In genomic region chr4:129129387-129129786, GRCm38 (mm10) we compare ENCODE assay signal across 25 mouse cellular contexts. TPM values are rescaled to one million over a fixed set of nuclear protein-coding genes. Genes with fewer than 3 reads are reported as not detected.
DNase-seq lines count a peak whose midpoint lies in the region; ATAC-seq and TF ChIP-seq lines count a peak whose summit lies in the region.
"Had no signal": no experiment of that assay in that cellular context is flagged by ENCODE, and none has a peak within 500 bp of the region (broad histone marks: within the 10 kb centered on the region; RNA-seq: fewer than 3 reads in every experiment).

No protein-coding gene starts in this region.

- 41% methylated on average over 9 of the region's 9 CpGs for WGBS in intestine, embryonic 15.5 days
- WGBS in intestine, embryonic 16.5 days, result 48% methylated on average over 9 of the region's 9 CpGs
- WGBS in neural tube, embryonic 13.5 days, result 58% methylated on average over 9 of the region's 9 CpGs
- WGBS in neural tube, embryonic 15.5 days, result 68% methylated on average over 8 of the region's 9 CpGs
- WGBS in forebrain, embryonic 14.5 days, result 36% methylated on average over 9 of the region's 9 CpGs

- DNase-seq in MN1 (ENCODE audit: low spot score), result peak; percentile 57
- no peak for DNase-seq in natural killer cell, adult 2 months (ENCODE audit: low spot score in 2 of 2)
- no peak for DNase-seq in forebrain, embryonic 14.5 days (ENCODE audit: low spot score)
- DNase-seq: cerebellum, adult 11 months; layer of hippocampus, adult 9-11 months; liver, embryonic 13.5 days; lung, adult 18-20 months had no signal

- H3K79me2 ChIP-seq in myocyte (ENCODE audit: control insufficient read depth, insufficient read depth), result no peaks in the 10 kb centered on the region

- H3K27ac ChIP-seq in intestine, embryonic 15.5 days, result no peak overlapping the region
- H3K27ac ChIP-seq in intestine, embryonic 16.5 days (ENCODE audit: low read length), result no peak overlapping the region
- H3K27ac ChIP-seq in neural tube, embryonic 13.5 days (replicated peaks), result no peak overlapping the region
- H3K27ac ChIP-seq in neural tube, embryonic 15.5 days (replicated peaks), result no peak overlapping the region
- H3K27ac ChIP-seq in forebrain, embryonic 14.5 days (ENCODE audit: low read depth, low read length), result no peak overlapping the region
- H3K27ac ChIP-seq: limb, embryonic 15.5 days; liver, embryonic 13.5 days; macrophage; midbrain, embryonic 13.5 days; neural tube, embryonic 12.5 days; stomach, embryonic 15.5 days had no signal

- no peak overlapping the region for H3ac ChIP-seq in myocyte (ENCODE audit: control insufficient read depth, insufficient read length)

- H3K4me1 ChIP-seq in intestine, embryonic 15.5 days (replicated peaks), result peaks cover 32% of the 10 kb centered on the region
- peaks cover 24% of the 10 kb centered on the region for H3K4me1 ChIP-seq in intestine, embryonic 16.5 days (ENCODE audit: control insufficient read depth, insufficient read depth, low read length)
- H3K4me1 ChIP-seq in neural tube, embryonic 13.5 days (replicated peaks), result peaks cover 53% of the 10 kb centered on the region
- peaks cover 49% of the 10 kb centered on the region for H3K4me1 ChIP-seq in neural tube, embryonic 15.5 days
- H3K4me1 ChIP-seq in forebrain, embryonic 14.5 days (ENCODE audit: control insufficient read depth, insufficient read depth, low read length), result peaks cover 28% of the 10 kb centered on the region

- no peaks in the 10 kb centered on the region for H3K9me3 ChIP-seq in intestine, embryonic 15.5 days
- no peaks in the 10 kb centered on the region for H3K9me3 ChIP-seq in intestine, embryonic 16.5 days (ENCODE audit: control insufficient read depth, low read length)
- H3K9me3 ChIP-seq in neural tube, embryonic 13.5 days, result no peaks in the 10 kb centered on the region
- no peaks in the 10 kb centered on the region for H3K9me3 ChIP-seq in neural tube, embryonic 15.5 days (replicated peaks)
- H3K9me3 ChIP-seq in forebrain, embryonic 14.5 days (replicated peaks; ENCODE audit: control insufficient read depth, low read length), result no peaks in the 10 kb centered on the region
- H3K9me3 ChIP-seq: heart, embryonic 12.5 days; hindbrain, embryonic 13.5 days; limb, embryonic 10.5 days; limb, embryonic 15.5 days; liver, embryonic 13.5 days; midbrain, embryonic 13.5 days; neural tube, embryonic 12.5 days; stomach, embryonic 15.5 days had no signal

- TF ChIP-seq POLR2A in myocyte (IDR thresholded peaks at IDR 0.05; ENCODE audit: insufficient read length, low read depth), result no peak

- H3K36me3 ChIP-seq in intestine, embryonic 15.5 days, result no peaks in the 10 kb centered on the region
- H3K36me3 ChIP-seq in intestine, embryonic 16.5 days (ENCODE audit: control insufficient read depth, insufficient read depth, low read length), result no peaks in the 10 kb centered on the region
- no peaks in the 10 kb centered on the region for H3K36me3 ChIP-seq in neural tube, embryonic 13.5 days
- no peaks in the 10 kb centered on the region for H3K36me3 ChIP-seq in neural tube, embryonic 15.5 days
- H3K36me3 ChIP-seq in myocyte (ENCODE audit: control insufficient read depth, insufficient read depth), result no peaks in the 10 kb centered on the region
- no peaks in the 10 kb centered on the region for H3K36me3 ChIP-seq in forebrain, embryonic 14.5 days (ENCODE audit: control insufficient read depth, insufficient read depth, low read length)
- H3K36me3 ChIP-seq: heart, embryonic 12.5 days; hindbrain, embryonic 13.5 days; limb, embryonic 10.5 days; limb, embryonic 15.5 days; liver, embryonic 13.5 days; midbrain, embryonic 13.5 days; neural tube, embryonic 12.5 days; stomach, embryonic 15.5 days had no signal

- no peak for ATAC-seq in intestine, embryonic 15.5 days
- no peak for ATAC-seq in intestine, embryonic 16.5 days
- no peak for ATAC-seq in neural tube, embryonic 13.5 days (ENCODE audit: low read depth)
- ATAC-seq in neural tube, embryonic 15.5 days (ENCODE audit: low FRiP score), result no peak
- no peak for ATAC-seq in forebrain, embryonic 14.5 days
- ATAC-seq: lung, postnatal 0 days; Patski had no signal

- H3K4me3 ChIP-seq in intestine, embryonic 15.5 days (replicated peaks), result no peak overlapping the region
- H3K4me3 ChIP-seq in intestine, embryonic 16.5 days (ENCODE audit: low read length), result no peak overlapping the region
- H3K4me3 ChIP-seq in neural tube, embryonic 13.5 days, result no peak overlapping the region
- no peak overlapping the region for H3K4me3 ChIP-seq in neural tube, embryonic 15.5 days (replicated peaks)
- H3K4me3 ChIP-seq in myocyte, result no peak overlapping the region
- no peak overlapping the region for H3K4me3 ChIP-seq in forebrain, embryonic 14.5 days (ENCODE audit: low read depth, low read length)
- H3K4me3 ChIP-seq: erythroblast, embryonic 14.5 days; heart, embryonic 12.5 days; hindbrain, embryonic 13.5 days; limb, embryonic 15.5 days; liver, embryonic 13.5 days; midbrain, embryonic 13.5 days; neural tube, embryonic 12.5 days; stomach, embryonic 15.5 days had no signal

- peaks cover 5% of the 10 kb centered on the region; the same call in 1 of the 2 replicates for H3K27me3 ChIP-seq in intestine, embryonic 15.5 days (replicated peaks)
- no peaks in the 10 kb centered on the region; the same call in 1 of the 2 replicates for H3K27me3 ChIP-seq in intestine, embryonic 16.5 days (replicated peaks; ENCODE audit: control insufficient read depth, insufficient read depth, low read length)
- peaks cover 2% of the 10 kb centered on the region; the same call in 1 of the 2 replicates for H3K27me3 ChIP-seq in neural tube, embryonic 13.5 days
- H3K27me3 ChIP-seq in neural tube, embryonic 15.5 days (replicated peaks), result no peaks in the 10 kb centered on the region; the same call in 1 of the 2 replicates
- H3K27me3 ChIP-seq in myocyte (ENCODE audit: control insufficient read depth, insufficient read depth, insufficient read length), result peaks cover 5% of the 10 kb centered on the region
- no peaks in the 10 kb centered on the region for H3K27me3 ChIP-seq in forebrain, embryonic 14.5 days (replicated peaks; ENCODE audit: control insufficient read depth, insufficient read depth, low read length)

- 0 out of 2 replicates have a peak overlapping the region, but pooled peaks have one; percentile 55 for H3K4me2 ChIP-seq in intestine, embryonic 15.5 days (replicated peaks)
- H3K4me2 ChIP-seq in intestine, embryonic 16.5 days (ENCODE audit: low read depth, low read length), result no peak overlapping the region
- no peak overlapping the region for H3K4me2 ChIP-seq in neural tube, embryonic 13.5 days
- H3K4me2 ChIP-seq in neural tube, embryonic 15.5 days, result no peak overlapping the region
- peak overlapping the region; percentile 1 for H3K4me2 ChIP-seq in myocyte (ENCODE audit: low read depth)
- no peak overlapping the region for H3K4me2 ChIP-seq in forebrain, embryonic 14.5 days (ENCODE audit: low read length)
- H3K4me2 ChIP-seq: hindbrain, embryonic 13.5 days; liver, embryonic 13.5 days; midbrain, embryonic 13.5 days; stomach, embryonic 15.5 days had no signal

- H3K9ac ChIP-seq in intestine, embryonic 15.5 days, result no peak overlapping the region
- H3K9ac ChIP-seq in intestine, embryonic 16.5 days (ENCODE audit: low read depth, low read length), result no peak overlapping the region
- 0 out of 2 replicates have a peak overlapping the region, but pooled peaks have one; percentile 45 for H3K9ac ChIP-seq in neural tube, embryonic 13.5 days
- H3K9ac ChIP-seq in neural tube, embryonic 15.5 days (replicated peaks), result no peak overlapping the region
- no peak overlapping the region for H3K9ac ChIP-seq in forebrain, embryonic 14.5 days (ENCODE audit: low read length)
- H3K9ac ChIP-seq: forebrain, postnatal 0 days; heart, embryonic 12.5 days; limb, embryonic 15.5 days; liver, embryonic 13.5 days; midbrain, embryonic 13.5 days; neural tube, embryonic 12.5 days; stomach, embryonic 15.5 days had no signal

TF ChIP-seq in myocyte, 11 proteins besides CTCF, POLR2A, EP300 and RAD21:
- no peak for TF ChIP-seq E2F4 (IDR thresholded peaks at IDR 0.05; ENCODE audit: insufficient read depth)
- no peak for TF ChIP-seq POLR2AphosphoS2 (IDR thresholded peaks at IDR 0.05; ENCODE audit: insufficient read length, low read depth)

RNA-seq across cellular contexts. Expression of gene Fndc5, which starts 7.4 kb away (rescaled TPM):
- polyA plus RNA-seq in intestine, embryonic 15.5 days (2015; fragmentation: Nextera tagmentation; extraction: Ambion mirVana), result 2.7 and 2.9 TPM in 2 replicates
- polyA plus RNA-seq in intestine, embryonic 16.5 days (2015; fragmentation: Nextera tagmentation; extraction: Ambion mirVana), result 1.5 and 2.2 TPM in 2 replicates
- polyA plus RNA-seq in neural tube, embryonic 13.5 days (2015; fragmentation: Nextera tagmentation; extraction: Ambion mirVana), result 24.4 and 24.5 TPM in 2 replicates
- 27.0 and 34.9 TPM in 2 replicates for polyA plus RNA-seq in neural tube, embryonic 15.5 days (2015; fragmentation: Nextera tagmentation; extraction: Ambion mirVana)
- polyA plus RNA-seq in myocyte (2012; fragmentation: generic; extraction: Trizol), result 41.3 TPM
- polyA plus RNA-seq in forebrain, embryonic 14.5 days (2014; fragmentation: Nextera tagmentation; extraction: Ambion mirVana), result 1.3 and 1.7 TPM in 2 replicates
- polyA plus RNA-seq: macrophage, Patski had no signal

RNA-seq across cellular contexts. Expression of gene Hpca, which starts 7.6 kb away (rescaled TPM):
- 4.1 and 5.2 TPM in 2 replicates for polyA plus RNA-seq in intestine, embryonic 15.5 days (2015; fragmentation: Nextera tagmentation; extraction: Ambion mirVana)
- polyA plus RNA-seq in intestine, embryonic 16.5 days (2015; fragmentation: Nextera tagmentation; extraction: Ambion mirVana), result 4.0 and 4.5 TPM in 2 replicates
- polyA plus RNA-seq in neural tube, embryonic 13.5 days (2015; fragmentation: Nextera tagmentation; extraction: Ambion mirVana), result 50.3 and 55.8 TPM in 2 replicates
- 129 and 143 TPM in 2 replicates for polyA plus RNA-seq in neural tube, embryonic 15.5 days (2015; fragmentation: Nextera tagmentation; extraction: Ambion mirVana)
- polyA plus RNA-seq in myocyte (2012; fragmentation: generic; extraction: Trizol), result 0.12 TPM
- 16.8 and 23.1 TPM in 2 replicates for polyA plus RNA-seq in forebrain, embryonic 14.5 days (2014; fragmentation: Nextera tagmentation; extraction: Ambion mirVana)
- polyA plus RNA-seq: erythroblast, embryonic 14.5 days; macrophage; Patski had no signal

RNA-seq across cellular contexts. Expression of gene Tmem54, which starts 24.0 kb away (rescaled TPM):
- 90.0 and 106 TPM in 2 replicates for polyA plus RNA-seq in intestine, embryonic 15.5 days (2015; fragmentation: Nextera tagmentation; extraction: Ambion mirVana)
- 159 and 167 TPM in 2 replicates for polyA plus RNA-seq in intestine, embryonic 16.5 days (2015; fragmentation: Nextera tagmentation; extraction: Ambion mirVana)
- polyA plus RNA-seq in neural tube, embryonic 13.5 days (2015; fragmentation: Nextera tagmentation; extraction: Ambion mirVana), result 0.39 TPM in 1 of 2 replicates, not detected in the other
- 3.3 TPM in 1 of 2 replicates, not detected in the other for polyA plus RNA-seq in neural tube, embryonic 15.5 days (2015; fragmentation: Nextera tagmentation; extraction: Ambion mirVana)
- polyA plus RNA-seq in myocyte (2012; fragmentation: generic; extraction: Trizol), result 0.41 TPM
- not detected in 2 replicates for polyA plus RNA-seq in forebrain, embryonic 14.5 days (2014; fragmentation: Nextera tagmentation; extraction: Ambion mirVana)
- polyA plus RNA-seq: erythroblast, embryonic 14.5 days; forebrain, postnatal 0 days; heart, postnatal 0 days; hindbrain, embryonic 13.5 days; macrophage; midbrain, embryonic 13.5 days; Patski had no signal

Comparison
In these comparisons a context has a peak if more than half of its experiments do, and no peak if none do; other contexts are left out.
1. H3K4me2 ChIP-seq: peak in intestine, embryonic 15.5 days (single experiment) and myocyte (single experiment); none in intestine, embryonic 16.5 days (single experiment), neural tube, embryonic 13.5 days (single experiment), neural tube, embryonic 15.5 days (single experiment) and forebrain, embryonic 14.5 days (single experiment).
2. RNA of gene Tmem54, which starts 24.0 kb away (polyA plus RNA-seq): 159 to 167 TPM in intestine, embryonic 16.5 days and 90.0 to 106 TPM in intestine, embryonic 15.5 days; 0.41 TPM in myocyte (single experiment), 3.3 TPM in neural tube, embryonic 15.5 days, 0.39 TPM in neural tube, embryonic 13.5 days and not detected in forebrain, embryonic 14.5 days; every median in the first group is over 10 times any median in the second.